9 mouse cellular contexts compared by ENCODE assay signal in genomic region chr14:61309593-61309992, GRCm38 (mm10). TPM values are rescaled to one million over a fixed set of nuclear protein-coding genes. Genes with fewer than 3 reads are reported as not detected.
DNase-seq lines count a peak whose midpoint lies in the region; ATAC-seq and TF ChIP-seq lines count a peak whose summit lies in the region.
"Had no signal": no experiment of that assay in that cellular context is flagged by ENCODE, and none has a peak within 500 bp of the region (broad histone marks: within the 10 kb centered on the region; RNA-seq: fewer than 3 reads in every experiment).

TSS of gene Arl11 (plus strand) at chr14:61309753.

- TF ChIP-seq EP300 in heart, postnatal 0 days (IDR thresholded peaks at IDR 0.05; ENCODE audit: low read depth), result no peak

- TF ChIP-seq CTCF in heart, postnatal 0 days (IDR thresholded peaks at IDR 0.05; ENCODE audit: low read depth), result no peak

- DNase-seq in spleen, postnatal 10 days (ENCODE audit: low spot score in 2 of 2), result peak; percentile 16 to 47
- DNase-seq in spleen, adult 12 weeks (ENCODE audit: low spot score), result no peak
- no peak for DNase-seq in heart, postnatal 0 days (ENCODE audit: low spot score)
- DNase-seq in lung, postnatal 25 days (ENCODE audit: low spot score), result peak; percentile 63
- DNase-seq in thymus, postnatal 36 days, result peak; percentile 12 to 23
- DNase-seq in c-Kit-positive CD71-positive TER-119-positive erythroid progenitor cells, embryonic 14.5 days (ENCODE audit: low spot score), result no peak
- DNase-seq in MN1 (ENCODE audit: low spot score), result no peak
- DNase-seq in left cerebral cortex, postnatal 4 days, result no peak
- DNase-seq: kidney, adult 8-10 months had no signal

- no peak within 1 kb of the TSS for H3K27ac ChIP-seq in heart, postnatal 0 days (ENCODE audit: low read depth)

- peaks cover 13% of the 10 kb centered on the region; the same call in 1 of the 2 replicates for H3K4me1 ChIP-seq in heart, postnatal 0 days (ENCODE audit: control insufficient read depth, insufficient read depth)

- H3K4me2 ChIP-seq in heart, postnatal 0 days (ENCODE audit: low read depth, low read length), result peak within 1 kb of the TSS; percentile 1; the same call in 1 of the 2 replicates

- WGBS in heart, postnatal 0 days, result 57% methylated on average over 6 of the region's 6 CpGs

- H3K4me3 ChIP-seq in heart, postnatal 0 days (ENCODE audit: low read depth, low read length), result no peak within 1 kb of the TSS

- intact Hi-C loops in left cerebral cortex, postnatal 4 days (cut with DNase I), result no loop called here

- H3K36me3 ChIP-seq in heart, postnatal 0 days (replicated peaks; ENCODE audit: control insufficient read depth, insufficient read depth, low read length), result no peaks in the 10 kb centered on the region

- H3K9me3 ChIP-seq in heart, postnatal 0 days (replicated peaks; ENCODE audit: control insufficient read depth, low read length), result no peaks in the 10 kb centered on the region

- H3K27me3 ChIP-seq in heart, postnatal 0 days (ENCODE audit: control insufficient read depth, insufficient read depth, low read length), result no peaks in the 10 kb centered on the region

- no peak for ATAC-seq in heart, postnatal 0 days (ENCODE audit: insufficient read depth, low read depth)

- H3K9ac ChIP-seq in heart, postnatal 0 days (replicated peaks; ENCODE audit: low read depth, low read length), result no peak within 1 kb of the TSS

RNA-seq across cellular contexts. Expression of gene Arl11, which starts in this region (rescaled TPM):
- not detected in 2 replicates for total RNA-seq in heart, postnatal 0 days (2014; rRNA removed; ENCODE audit: low replicate concordance)
- polyA plus RNA-seq in heart, postnatal 0 days (2015; fragmentation: Nextera tagmentation; extraction: Ambion mirVana), result 0.33 and 0.79 TPM in 2 replicates
- under 1 TPM in 1 of 2 experiments, not detected in 1; 0.42 TPM for total RNA-seq in left cerebral cortex, postnatal 4 days (2021)

Comparison
In these comparisons a context has a peak if more than half of its experiments do, and no peak if none do; other contexts are left out.
1. DNase-seq: peak in spleen, postnatal 10 days (2 of 2), lung, postnatal 25 days (single experiment) and thymus, postnatal 36 days (2 of 2); none in spleen, adult 12 weeks (single experiment), heart, postnatal 0 days (single experiment), c-Kit-positive CD71-positive TER-119-positive erythroid progenitor cells, embryonic 14.5 days (single experiment), MN1 (single experiment) and left cerebral cortex, postnatal 4 days (single experiment).